Mouse (Mus musculus): Measurements from ENCODE around the gene St8sia1. TPM values are rescaled to one million over a fixed set of nuclear protein-coding genes. Genes with fewer than 3 reads are reported as not detected.

Gene St8sia1
- polyA plus RNA-seq, 1 experiment: 0.26 TPM

DNA sequence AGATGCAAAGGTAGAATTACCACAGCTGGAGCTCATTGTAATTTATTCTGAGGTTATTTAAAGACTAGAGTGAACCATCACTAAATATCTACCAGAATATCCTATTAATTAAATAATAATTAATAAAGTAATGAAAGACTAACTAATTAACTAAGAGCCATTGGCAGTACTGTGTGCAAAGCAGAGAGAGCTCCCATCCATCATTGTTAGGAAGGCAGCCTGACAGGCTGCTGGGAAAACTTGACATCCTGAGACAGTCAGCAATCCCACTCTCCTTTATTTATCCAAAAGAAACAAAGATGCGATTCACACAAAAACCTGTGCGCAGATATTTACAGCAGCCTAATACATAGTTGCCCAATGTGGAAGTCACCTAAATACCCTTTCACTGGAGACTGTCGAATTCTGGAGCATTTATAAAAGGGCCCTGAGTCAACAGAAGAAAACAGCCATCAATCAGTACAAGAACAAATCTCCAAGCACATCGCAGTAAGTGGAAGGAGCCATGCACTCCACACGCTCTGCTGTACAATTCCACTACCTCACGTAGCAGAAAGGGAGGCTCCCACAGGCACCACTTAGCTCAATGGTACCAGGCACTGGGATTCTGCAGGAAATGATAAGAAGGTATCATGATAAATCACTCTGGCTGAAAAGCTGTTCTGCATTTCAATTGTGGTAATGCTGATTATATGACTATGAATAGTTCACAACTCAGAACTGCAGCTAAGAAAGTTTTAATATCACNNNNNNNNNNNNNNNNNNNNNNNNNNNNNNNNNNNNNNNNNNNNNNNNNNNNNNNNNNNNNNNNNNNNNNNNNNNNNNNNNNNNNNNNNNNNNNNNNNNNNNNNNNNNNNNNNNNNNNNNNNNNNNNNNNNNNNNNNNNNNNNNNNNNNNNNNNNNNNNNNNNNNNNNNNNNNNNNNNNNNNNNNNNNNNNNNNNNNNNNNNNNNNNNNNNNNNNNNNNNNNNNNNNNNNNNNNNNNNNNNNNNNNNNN, 15.7 kb upstream of the St8sia1 start:
- no peak overlapping the region for H3K4me3 ChIP-seq (replicated peaks; ENCODE audit: extremely low read depth, low read depth, low read length)
- no peak for DNase-seq
- 18% methylated on average over 6 of the region's 6 CpGs for WGBS
- H3K4me1 ChIP-seq (ENCODE audit: control insufficient read depth, insufficient read depth, low read length): no peaks in the 10 kb centered on the region
- TF ChIP-seq POLR2A (IDR thresholded peaks at IDR 0.05; ENCODE audit: borderline replicate concordance, extremely low read depth, low read depth, low read length) (no peak), CTCF (IDR thresholded peaks at IDR 0.05; ENCODE audit: insufficient read depth, low read length) (no peak)

DNA sequence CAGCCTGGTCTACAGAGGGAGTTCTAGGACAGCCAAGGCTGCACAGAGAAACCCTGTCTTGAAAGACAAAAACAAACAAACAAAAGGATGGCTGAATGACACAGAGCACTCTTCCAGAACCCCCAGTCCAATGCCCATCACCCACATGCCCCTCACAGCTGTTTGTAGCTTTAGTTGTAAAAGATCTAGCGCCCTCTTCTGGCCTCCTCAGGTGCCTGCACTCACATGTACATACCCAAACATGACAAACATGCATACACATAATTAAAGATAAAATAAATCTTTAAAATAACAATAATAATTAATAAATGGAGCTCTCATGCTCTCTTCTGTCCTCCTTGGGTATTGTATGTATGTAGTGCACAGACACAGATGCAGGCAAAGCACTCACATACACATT, 13.0 kb upstream of the St8sia1 start:
- DNase-seq: no peak
- 55% methylated on average over 1 of the region's 1 CpGs for WGBS
- no peak for TF ChIP-seq CTCF (IDR thresholded peaks at IDR 0.05; ENCODE audit: insufficient read depth, low read length)
- TF ChIP-seq POLR2A (IDR thresholded peaks at IDR 0.05; ENCODE audit: borderline replicate concordance, extremely low read depth, low read depth, low read length): no peak
- Histone ChIP-seq H3K4me1 (ENCODE audit: control insufficient read depth, insufficient read depth, low read length) (no peaks in the 10 kb centered on the region), H3K4me3 (replicated peaks; ENCODE audit: extremely low read depth, low read depth, low read length) (no peak overlapping the region)

DNA sequence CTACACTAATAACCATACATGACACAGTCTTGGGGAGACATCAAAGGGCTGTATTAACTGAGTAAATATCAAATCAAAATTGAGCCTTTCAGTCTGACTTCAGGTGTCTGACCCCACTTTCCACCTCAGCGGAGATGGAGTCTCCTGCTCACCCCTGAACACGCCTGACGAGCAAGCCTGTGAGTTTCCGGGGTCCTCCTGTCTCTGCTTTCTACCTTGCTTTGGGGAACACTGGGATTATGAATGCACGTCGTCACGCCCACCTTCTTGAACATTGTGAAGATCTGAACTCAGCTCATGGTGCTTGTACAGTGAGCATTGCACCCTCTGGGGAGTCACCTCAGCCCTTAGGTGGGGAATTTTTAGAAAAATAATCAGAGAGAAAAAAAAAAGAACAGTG, 9.0 kb upstream of the St8sia1 start:
- TF ChIP-seq CTCF (IDR thresholded peaks at IDR 0.05; ENCODE audit: insufficient read depth, low read length): no peak
- TF ChIP-seq POLR2A (IDR thresholded peaks at IDR 0.05; ENCODE audit: borderline replicate concordance, extremely low read depth, low read depth, low read length): no peak
- Histone ChIP-seq H3K4me1 (ENCODE audit: control insufficient read depth, insufficient read depth, low read length) (no peaks in the 10 kb centered on the region), H3K4me3 (replicated peaks; ENCODE audit: extremely low read depth, low read depth, low read length) (no peak overlapping the region)
- DNase-seq: no peak
- WGBS: 90% methylated on average over 7 of the region's 7 CpGs

DNA sequence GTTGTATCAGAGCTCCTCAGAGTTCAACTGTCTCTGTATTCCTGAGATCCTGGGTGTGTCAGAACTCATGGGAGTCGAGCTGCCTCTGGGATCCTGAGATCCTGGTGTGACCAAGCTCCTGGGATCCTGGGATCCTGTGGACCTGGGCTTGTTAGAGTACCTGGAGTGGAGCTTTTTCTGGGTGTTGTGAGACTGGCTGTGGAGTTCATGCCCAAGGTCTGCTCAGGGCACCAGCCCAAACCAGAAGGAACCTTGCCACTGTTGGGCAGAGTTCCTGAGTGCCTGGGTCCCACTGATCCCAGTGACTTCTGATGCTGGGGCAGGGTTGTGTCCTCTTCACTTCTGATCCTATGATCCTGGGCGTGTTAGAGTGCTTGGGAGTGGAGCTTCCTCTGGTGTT, 8.0 kb upstream of the St8sia1 start:
- no peak for DNase-seq
- no peaks in the 10 kb centered on the region for H3K4me1 ChIP-seq (ENCODE audit: control insufficient read depth, insufficient read depth, low read length)
- no peak overlapping the region for H3K4me3 ChIP-seq (replicated peaks; ENCODE audit: extremely low read depth, low read depth, low read length)
- WGBS: 50% methylated on average over 2 of the region's 2 CpGs
- TF ChIP-seq CTCF (IDR thresholded peaks at IDR 0.05; ENCODE audit: insufficient read depth, low read length) (no peak), POLR2A (IDR thresholded peaks at IDR 0.05; ENCODE audit: borderline replicate concordance, extremely low read depth, low read depth, low read length) (no peak)

DNA sequence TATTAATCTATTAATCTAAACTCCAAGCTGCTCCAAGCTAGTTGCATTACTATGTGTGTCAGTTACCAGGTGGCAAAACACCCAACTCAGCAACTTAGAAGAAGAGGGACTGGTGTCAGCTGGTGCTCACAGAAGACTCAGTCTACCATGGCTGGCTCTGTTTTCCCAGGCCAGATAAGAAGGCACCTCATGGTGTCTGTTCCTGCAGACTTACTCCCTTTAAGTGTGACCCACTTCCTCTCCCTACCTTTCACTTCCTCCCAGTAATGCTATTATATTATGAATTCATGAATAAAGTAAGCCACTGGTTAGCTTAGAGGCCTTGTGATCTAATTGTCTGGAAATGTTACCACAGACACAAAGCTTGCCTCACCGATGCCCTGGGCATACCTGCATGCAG, 3.2 kb upstream of the St8sia1 start:
- H3K4me1 ChIP-seq (ENCODE audit: control insufficient read depth, insufficient read depth, low read length): peaks cover 4% of the 10 kb centered on the region
- DNase-seq: no peak
- TF ChIP-seq POLR2A (IDR thresholded peaks at IDR 0.05; ENCODE audit: borderline replicate concordance, extremely low read depth, low read depth, low read length) (no peak), CTCF (IDR thresholded peaks at IDR 0.05; ENCODE audit: insufficient read depth, low read length) (no peak)
- WGBS: 86% methylated on average over 1 of the region's 1 CpGs
- H3K4me3 ChIP-seq (replicated peaks; ENCODE audit: extremely low read depth, low read depth, low read length): no peak overlapping the region

DNA sequence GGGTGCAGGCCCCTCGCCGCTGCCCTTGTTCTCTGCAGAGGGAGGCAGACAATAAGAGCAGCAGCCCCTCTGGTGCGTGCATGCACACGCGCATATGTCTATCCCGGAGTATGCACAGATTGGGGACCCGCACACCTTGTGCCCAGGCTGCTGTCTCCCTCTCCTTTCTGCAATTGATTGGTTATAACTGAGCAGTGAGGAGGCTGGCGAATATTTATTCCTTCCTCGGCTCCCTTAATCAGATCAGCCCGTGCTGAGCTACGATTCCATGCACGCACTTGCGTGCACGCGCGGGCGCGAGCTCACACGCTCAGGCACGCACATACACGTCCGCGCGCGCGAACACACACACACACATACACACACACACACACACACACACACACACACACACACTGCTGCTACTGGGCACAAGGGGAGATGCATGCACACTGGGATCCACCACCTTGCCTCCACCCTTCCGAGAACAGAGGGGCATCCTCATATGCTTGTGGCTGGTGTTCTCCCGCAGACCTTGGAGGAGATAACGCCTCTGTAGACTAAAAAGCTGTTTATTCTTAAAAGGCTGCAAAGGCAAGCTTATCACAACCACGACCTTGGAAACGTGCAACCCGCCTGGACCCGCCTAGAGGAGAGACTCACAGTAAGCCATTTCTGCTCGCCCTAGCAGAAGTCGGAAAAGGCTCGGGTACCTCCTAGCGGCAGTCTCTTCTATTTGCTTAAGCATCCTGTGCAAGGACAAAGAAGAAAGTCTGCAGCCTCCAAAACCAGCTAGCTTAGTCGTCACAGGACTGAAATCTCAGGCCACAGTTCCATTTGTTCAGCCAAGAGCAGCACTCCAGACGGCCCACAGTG, 506 bp upstream of the St8sia1 start:
- peak; percentile 21; the same call in 1 of the 2 replicates for TF ChIP-seq CTCF (IDR thresholded peaks at IDR 0.05; ENCODE audit: insufficient read depth, low read length)
- no peak for TF ChIP-seq POLR2A (IDR thresholded peaks at IDR 0.05; ENCODE audit: borderline replicate concordance, extremely low read depth, low read depth, low read length)
- Histone ChIP-seq H3K4me3 (replicated peaks; ENCODE audit: extremely low read depth, low read depth, low read length) (peak overlapping the region; percentile 5), H3K4me1 (ENCODE audit: control insufficient read depth, insufficient read depth, low read length) (peaks cover 4% of the 10 kb centered on the region)
- no peak for DNase-seq
- WGBS: under 1% methylated on average over 39 of the region's 39 CpGs

DNA sequence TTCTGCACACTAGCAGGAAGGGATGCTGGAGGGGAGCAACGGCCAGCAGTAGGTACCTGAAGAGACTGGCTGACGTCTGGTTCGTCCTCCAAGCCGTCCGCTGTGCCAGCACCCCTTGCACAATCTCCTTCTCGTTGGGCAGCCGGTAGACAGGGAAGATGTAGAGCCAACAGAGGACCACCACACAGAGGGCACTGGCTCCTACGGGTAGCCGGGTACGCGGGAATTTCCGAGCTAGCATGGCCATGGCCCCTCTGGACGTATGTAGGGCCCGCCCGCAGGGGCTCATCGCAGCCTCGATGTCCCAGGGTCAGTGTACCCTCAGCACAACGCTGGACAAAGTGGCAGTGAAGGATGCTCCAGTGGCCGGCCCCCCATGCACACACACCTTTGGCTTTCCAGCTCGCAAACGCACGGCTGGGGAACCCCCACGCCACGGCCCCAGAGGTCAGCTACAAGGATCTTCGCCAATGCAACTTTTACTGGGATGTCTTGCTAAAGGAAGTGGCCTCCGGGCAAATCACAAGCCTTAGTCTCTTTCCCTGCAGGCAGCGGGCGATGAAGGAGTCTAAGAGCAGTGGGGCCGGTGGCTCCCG, 674 bp downstream of the St8sia1 start:
- peaks cover 4% of the 10 kb centered on the region for H3K4me1 ChIP-seq (ENCODE audit: control insufficient read depth, insufficient read depth, low read length)
- DNase-seq: no peak
- 19% methylated on average over 30 of the region's 30 CpGs for WGBS
- no peak overlapping the region for H3K4me3 ChIP-seq (replicated peaks; ENCODE audit: extremely low read depth, low read depth, low read length)
- TF ChIP-seq CTCF (IDR thresholded peaks at IDR 0.05; ENCODE audit: insufficient read depth, low read length) (no peak), POLR2A (IDR thresholded peaks at IDR 0.05; ENCODE audit: borderline replicate concordance, extremely low read depth, low read depth, low read length) (no peak)

DNA sequence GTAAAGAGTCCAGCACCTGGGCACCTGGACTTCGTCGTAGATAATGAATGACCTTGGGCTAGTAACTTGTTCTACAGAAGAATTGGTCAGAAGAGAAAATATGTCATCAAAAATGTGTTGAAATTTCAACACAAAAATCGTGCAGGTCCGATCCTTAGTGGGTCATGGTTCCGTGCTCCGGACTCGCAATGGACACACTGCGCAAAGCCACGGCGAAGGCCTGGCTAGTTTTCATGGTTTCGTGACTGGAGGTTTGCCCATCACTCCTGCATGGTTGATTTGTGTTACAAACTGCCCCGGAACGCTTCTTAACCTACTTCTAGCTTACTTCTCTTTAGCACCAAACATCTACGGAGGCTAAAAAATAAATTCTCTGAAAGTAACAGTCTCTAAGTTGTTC, 1.4 kb downstream of the St8sia1 start:
- Histone ChIP-seq H3K4me3 (replicated peaks; ENCODE audit: extremely low read depth, low read depth, low read length) (no peak overlapping the region), H3K4me1 (ENCODE audit: control insufficient read depth, insufficient read depth, low read length) (peaks cover 4% of the 10 kb centered on the region)
- TF ChIP-seq CTCF (IDR thresholded peaks at IDR 0.05; ENCODE audit: insufficient read depth, low read length) (no peak), POLR2A (IDR thresholded peaks at IDR 0.05; ENCODE audit: borderline replicate concordance, extremely low read depth, low read depth, low read length) (no peak)
- DNase-seq: no peak
- WGBS: 87% methylated on average over 14 of the region's 14 CpGs

DNA sequence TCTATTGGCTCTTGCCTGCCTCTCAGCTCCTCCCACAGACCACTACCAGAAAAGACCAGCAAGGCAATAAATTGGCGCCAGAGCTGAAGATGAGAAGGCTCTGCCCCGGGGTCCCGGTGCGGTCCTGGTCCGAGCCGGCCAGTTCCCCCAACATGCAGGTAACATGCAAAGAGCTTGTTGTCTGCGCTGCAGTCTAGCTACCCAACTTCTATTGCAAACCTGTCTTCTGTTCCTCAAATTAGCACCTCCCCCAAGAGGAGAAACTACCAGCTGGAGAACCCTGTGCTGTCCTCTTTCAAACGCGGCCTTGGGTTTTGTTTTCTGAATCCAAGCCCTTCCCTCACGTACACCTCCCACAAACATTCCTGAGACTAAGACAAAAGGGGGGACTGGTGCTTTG, 1.8 kb downstream of the St8sia1 start:
- WGBS: 73% methylated on average over 10 of the region's 10 CpGs
- peaks cover 4% of the 10 kb centered on the region for H3K4me1 ChIP-seq (ENCODE audit: control insufficient read depth, insufficient read depth, low read length)
- TF ChIP-seq POLR2A (IDR thresholded peaks at IDR 0.05; ENCODE audit: borderline replicate concordance, extremely low read depth, low read depth, low read length) (no peak), CTCF (IDR thresholded peaks at IDR 0.05; ENCODE audit: insufficient read depth, low read length) (no peak)
- H3K4me3 ChIP-seq (replicated peaks; ENCODE audit: extremely low read depth, low read depth, low read length): no peak overlapping the region
- no peak for DNase-seq

Measured in lung, adult 2 months (tissue).